Mouse (Mus musculus): ENCODE measurements around the gene Sox8.

The Sox8 gene

DNA sequence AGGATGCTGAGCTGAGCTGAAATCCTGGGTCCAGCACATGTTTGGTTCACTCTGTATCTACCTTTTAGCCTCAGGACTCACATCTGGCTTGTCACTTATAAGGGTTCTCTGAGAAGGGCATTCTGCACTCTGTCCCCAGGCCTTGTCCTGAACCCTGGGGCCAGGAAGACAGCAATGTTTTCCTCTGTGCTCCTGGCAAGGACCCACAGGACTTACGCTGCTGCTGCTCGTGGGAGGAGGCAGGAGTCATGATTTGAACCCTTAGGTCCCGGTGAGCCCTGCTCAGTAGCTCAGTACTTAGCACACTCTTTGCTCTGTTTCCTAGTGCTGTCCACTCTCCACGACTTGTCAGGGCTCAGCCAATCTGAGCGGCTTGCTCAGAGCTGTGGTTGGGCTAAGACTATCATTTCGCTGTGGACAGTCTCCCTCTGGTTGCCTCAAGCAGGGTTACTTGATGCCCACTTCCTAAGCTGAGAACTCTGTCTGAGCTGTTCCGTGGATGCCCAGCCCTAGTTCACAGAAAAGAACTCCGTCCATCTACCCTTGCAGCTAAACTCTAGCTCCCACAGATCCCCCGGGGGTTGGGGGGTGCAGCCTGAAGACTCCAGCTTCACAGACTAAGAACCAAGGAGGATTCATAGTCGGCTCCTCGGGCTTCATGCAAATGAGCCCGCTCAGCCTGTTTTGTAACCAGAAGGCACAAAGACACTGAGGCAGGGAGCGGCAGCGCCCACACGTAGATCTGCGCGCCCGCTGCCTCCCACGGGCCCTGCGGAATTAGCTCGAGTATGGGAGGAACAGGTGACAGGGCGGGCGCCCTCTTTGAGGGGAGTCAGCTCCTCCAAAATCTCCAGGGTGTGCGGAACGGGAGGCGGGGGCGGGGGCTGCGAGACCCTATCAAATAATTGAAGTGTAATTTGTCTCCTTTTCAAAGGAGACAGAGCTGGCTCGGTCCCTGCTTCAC, 14.5 kb downstream of the Sox8 start:
- DNase-seq (ENCODE audit: low read depth) = no peak

DNA sequence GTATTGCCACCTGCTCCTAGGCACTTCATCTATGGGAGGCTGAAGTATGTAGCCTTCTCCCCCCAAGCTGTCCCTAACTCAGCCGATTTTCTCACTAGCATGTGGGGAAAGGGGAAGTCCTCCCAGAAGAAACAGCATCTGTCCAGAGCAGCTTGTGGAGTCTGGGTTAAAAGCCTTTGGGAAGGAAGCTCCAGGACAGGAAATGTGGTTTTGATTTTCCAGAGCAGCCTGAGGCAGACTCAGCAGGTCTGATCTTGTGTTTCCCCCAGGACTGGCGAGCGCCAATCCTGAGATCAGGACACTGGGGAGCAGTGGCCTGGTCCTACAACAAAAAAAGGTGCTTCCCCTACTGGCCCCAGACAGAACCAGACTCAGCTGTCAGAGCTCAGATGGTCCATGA, 15.3 kb downstream of the Sox8 start:
- DNase-seq (ENCODE audit: low read depth) = no peak

DNA sequence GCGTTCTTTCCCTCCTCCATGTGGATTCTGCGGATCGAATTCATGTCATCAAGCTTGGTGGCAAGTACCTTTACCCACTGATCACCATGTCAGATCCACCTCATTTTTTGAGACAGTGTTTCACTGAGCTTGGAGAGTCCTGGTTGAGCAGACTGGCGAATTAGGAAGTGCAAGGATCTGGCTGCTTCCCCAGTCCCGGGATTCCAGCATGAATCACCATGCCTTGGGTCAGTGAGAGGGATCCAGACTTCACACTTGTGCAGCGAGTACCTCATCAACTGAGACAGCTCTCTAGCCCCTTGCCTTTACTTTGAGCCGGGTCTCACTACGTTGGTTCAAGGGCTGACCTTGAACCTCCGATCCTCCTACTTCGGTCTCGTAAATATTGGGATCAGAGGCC, 19.2 kb downstream of the Sox8 start:
- no peak for DNase-seq (ENCODE audit: low read depth)

DNA sequence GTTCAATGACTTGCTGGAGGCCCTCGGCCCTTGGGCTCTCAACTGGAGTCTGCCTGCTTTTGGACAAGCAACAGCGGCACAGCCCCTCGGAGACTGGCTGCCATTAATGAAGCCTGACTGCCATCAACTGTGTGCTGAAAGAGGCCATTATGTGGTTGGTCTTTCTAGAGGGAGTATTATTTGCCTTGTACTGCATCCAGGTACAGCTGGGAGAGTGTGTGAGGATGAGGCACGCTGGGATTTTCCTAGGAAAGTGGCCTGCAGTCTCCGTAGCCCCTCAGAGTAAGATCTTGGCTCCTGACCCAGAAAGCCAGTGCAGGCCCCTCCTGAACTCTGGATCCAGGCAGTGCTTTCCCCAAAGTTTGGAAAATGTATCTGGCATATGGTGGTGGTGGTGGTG, 20.5 kb downstream of the Sox8 start:
- no peak for DNase-seq (ENCODE audit: low read depth)

DNA sequence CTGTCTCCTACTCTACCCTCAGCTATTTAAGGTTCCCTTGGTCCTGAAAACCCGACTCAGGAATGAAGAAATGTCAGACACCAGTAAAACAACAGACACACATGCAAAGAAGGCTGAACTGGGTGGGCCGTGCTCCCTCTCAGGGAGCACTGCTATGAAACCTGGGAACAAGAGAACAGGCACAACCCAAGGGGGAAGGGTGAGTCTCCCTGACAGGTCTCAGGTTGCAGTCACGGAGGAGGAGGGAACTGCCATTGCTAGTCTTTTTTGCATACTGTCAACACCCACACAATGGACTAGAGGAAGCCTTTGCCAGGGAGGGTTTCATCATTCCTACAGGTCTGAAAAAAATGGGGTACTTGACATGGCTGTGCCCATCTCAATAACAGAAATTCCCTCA, 23.5 kb downstream of the Sox8 start:
- DNase-seq (ENCODE audit: low read depth) = no peak

DNA sequence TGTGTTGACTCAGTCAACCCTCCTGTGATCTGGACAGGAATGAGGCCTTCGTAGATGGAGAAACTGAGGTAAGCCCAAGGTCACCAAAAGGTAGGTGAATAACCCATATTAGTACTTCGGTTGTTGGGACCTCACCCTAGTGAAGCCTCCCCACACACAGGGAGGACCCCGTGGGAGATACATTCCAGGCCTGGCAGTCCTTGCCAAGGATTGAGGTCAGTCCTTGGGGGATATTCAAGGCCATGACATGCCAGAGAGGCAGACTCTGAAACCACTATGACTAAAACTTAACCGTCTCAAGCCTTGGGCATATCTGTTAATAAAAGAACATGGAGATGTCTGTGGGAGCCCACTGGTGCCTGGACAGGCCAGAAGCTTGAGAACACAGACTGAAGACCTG, 28.7 kb downstream of the Sox8 start:
- DNase-seq (ENCODE audit: low read depth) = no peak

DNA sequence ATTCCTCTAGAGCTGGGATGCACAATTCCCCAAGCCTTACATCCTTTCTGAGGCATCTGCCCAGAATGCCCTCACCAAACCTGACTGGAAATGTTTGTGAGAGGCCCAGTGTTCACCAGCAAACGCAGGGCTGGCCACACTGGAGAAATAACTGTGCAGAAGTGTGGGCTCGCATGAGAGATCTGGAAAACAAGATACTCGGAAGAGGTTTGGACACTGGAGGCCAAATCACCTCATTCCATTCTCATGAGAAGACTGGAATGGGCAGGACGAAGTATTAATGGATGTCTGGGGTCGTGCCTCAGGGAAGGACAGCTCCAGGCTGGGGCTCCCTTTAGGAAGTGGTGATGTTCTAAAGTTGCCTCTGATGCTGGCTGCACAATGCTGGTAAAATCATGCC, 29.8 kb downstream of the Sox8 start:
- no peak for DNase-seq (ENCODE audit: low read depth)

DNA sequence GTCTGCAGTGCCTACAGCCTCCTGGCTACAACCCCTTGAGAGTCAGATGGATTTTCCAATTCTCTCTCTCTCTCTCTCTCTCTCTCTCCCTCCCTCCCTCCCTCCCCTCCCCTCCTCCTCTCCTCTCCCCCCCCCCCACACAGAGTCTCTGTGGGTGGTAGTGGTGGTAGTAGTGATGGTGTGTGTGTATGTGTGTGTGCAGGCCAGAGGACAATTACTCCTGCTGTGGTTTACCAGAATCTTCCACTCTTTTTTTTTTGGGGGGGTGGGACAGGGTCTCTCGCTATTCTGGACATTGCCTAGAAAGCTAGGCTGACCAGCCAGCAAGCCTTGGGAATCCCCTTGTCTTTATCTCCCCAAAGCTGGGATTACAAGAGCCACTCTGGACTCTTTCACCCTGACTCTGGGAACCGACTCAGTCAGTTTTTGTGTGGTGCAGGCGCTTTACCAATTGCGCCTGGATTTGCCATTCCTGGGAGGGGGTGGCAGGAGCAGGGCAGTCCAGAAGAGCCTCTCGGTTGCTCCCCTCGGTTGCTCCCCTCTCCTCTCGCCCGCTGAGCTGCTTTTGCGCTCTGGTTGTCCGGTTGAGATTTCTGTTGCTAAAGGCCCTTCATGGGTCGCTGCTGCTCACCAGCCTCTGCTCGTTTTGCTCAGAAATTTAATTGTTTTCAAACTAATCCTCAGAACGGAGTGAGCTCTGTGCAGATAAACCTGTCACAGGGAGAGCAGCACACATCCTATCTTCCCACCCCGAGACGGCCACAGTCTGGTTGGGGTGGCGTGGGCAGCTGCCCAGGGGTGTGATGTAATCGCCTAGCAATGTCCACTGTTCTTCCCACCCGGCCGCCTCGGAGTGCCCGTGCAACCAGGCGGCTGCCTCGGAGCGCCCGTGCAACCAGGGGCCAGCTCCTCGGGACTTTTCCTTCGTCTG, 31.3 kb downstream of the Sox8 start:
- DNase-seq (ENCODE audit: low read depth) = no peak

DNA sequence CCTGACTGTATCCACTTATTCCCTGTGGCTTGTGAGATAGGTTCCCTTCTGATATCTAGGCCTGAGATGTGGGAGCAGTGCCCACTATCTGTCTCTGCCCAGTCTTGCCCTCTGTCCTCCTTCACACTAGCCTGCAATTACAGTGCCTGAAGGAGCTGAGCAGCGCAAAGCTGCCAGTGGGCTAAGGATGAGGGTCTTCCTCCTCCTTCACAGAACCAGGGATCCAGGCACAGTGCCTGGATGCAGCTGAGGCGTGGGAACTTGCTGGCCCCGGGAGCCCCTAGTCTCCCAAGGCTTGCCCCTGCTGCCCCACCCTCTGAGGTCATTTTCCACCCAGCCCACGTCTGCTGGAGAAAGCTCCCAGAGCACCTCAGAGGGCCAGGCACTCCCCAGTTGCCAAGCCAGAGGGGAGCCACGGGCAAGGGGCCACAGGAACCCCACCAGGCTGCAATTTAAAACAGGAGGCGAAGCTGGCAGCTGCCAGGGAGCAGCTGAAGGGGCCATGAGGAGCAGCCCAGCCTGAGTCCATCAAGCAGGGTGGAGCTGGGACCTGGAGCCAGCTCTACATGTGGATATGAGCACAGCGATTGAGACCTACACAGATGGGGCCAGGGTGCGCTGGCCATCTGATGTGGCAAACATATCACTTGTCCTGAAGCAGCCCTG, 40.0 kb downstream of the Sox8 start:
- no peak for DNase-seq (ENCODE audit: low read depth)

DNA sequence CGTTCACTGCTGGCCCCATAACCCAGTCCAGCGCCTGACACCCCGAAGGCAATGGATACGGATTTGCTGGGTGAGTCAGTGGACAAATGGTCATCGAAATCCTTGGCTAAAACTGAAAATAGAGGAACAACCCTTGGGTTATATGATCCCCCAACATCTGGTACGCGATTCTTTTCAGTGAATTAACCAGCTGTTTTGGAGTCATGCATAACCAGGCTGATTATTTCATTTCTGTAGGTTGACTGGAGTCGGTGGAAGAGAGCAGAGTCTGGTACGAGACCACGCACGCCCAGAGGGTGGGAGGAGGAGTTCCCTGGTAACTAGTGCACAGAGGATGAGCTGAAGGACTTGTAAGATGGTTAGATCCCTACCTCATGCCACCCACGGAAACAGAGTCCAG, 48.4 kb downstream of the Sox8 start:
- DNase-seq (ENCODE audit: low read depth) = no peak

DNA sequence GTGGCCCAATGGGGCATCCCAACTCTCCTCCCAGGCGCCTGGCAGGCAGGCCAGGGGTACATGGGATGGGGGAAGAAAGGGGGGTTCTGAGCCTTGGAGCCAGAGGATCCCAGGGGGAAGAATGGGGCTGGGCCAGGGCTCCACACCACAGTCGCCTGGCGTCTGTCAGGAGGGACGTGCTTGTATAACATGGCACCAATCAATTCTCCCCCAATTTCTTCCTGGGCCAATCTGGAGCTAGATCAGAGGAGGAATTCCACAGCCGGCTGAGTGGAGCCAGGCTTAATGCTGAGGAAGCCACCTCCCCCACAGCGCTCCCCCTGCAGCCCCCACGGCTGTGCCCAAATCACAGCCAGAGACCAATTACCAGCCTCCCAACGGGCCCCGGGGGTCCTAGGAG, 50.0 kb downstream of the Sox8 start:
- no peak for DNase-seq (ENCODE audit: low read depth)

DNA sequence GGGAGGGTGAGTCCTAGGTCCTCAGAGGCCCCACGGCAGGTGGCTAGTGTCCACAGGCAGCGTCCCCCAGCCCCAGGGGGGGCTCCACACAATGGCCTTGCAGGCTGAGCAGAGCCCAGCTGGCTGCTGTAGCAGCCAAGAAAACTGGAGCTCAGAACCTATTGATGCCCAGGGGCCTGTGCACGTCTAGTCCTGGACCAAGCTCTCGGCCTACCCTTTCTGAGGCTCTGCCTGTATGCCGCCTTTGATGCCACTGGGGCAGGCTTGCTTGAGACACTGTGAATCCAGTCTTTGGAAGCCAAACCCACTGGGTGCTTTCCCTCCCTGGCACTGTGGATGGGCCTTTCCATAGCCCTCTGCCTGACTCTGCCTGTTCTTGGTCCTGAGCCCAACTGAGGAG, 51.0 kb downstream of the Sox8 start:
- no peak for DNase-seq (ENCODE audit: low read depth)

DNA sequence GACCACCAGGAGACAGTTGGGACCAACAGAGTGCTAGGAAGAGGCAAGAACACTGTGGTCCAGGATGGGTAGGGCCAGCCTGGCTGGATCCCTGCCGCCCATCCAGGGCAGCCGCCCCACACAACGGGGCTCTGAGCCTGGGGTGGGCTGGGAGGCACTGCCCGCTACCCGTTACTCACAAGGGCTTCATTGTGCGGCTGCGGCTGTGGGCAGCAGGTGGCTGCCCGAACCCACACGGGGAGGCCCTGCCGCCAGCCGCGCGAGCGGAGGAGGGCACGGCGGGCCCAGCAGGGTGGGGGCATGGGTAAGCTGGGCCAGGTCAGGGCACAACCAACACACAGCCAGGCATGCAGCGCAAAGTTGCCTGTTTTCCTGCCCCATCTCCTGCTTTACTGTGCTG, 52.3 kb downstream of the Sox8 start:
- DNase-seq (ENCODE audit: low read depth) = no peak

DNA sequence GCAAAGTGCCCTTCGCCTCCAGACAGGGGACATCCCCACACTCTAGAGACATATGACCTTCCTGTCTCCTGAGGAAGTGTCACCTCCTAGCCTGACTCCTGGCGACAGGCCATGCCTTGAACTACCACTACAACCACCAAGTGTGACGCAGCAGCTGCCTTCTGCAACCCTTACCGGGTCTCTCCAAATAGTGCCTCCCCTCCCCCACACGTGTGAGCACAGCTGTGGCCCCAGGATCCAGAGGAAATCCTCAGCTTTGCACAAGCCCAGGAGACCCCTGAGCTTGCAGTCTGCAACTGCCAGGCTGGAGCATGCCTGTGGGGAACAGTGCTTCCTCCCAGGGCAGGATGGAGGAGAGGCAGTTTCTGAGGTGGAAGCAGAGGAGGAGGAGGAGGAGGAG, 54.2 kb downstream of the Sox8 start:
- DNase-seq (ENCODE audit: low read depth) = no peak

All from c-Kit-positive CD71-positive TER-119-negative erythroid progenitor cells, embryonic 14.5 days (primary cell).